Mouse (Mus musculus) pancreas, adult 10 weeks (tissue): ENCODE results near the gene Map1a. TPM values are rescaled to one million over a fixed set of nuclear protein-coding genes. Genes with fewer than 3 reads are reported as not detected.

Experiments used
- polyA plus RNA-seq: library from polyadenylated mRNA; stranded (reverse); fragments of 350-450 nt; fragmentation: Illumina TruSeq; extraction: RNeasy Lipid Tissue Mini Kit (QIAGEN cat#74804); gene quantifications from one replicate; pipeline ENCODE4 v1.2.3, GENCODE M21; 2015; ENCODE audit warnings: low read depth, low replicate concordance; ENCODE audit not compliant: insufficient read depth

Gene Map1a
- 3.7 TPM for polyA plus RNA-seq

DNA sequence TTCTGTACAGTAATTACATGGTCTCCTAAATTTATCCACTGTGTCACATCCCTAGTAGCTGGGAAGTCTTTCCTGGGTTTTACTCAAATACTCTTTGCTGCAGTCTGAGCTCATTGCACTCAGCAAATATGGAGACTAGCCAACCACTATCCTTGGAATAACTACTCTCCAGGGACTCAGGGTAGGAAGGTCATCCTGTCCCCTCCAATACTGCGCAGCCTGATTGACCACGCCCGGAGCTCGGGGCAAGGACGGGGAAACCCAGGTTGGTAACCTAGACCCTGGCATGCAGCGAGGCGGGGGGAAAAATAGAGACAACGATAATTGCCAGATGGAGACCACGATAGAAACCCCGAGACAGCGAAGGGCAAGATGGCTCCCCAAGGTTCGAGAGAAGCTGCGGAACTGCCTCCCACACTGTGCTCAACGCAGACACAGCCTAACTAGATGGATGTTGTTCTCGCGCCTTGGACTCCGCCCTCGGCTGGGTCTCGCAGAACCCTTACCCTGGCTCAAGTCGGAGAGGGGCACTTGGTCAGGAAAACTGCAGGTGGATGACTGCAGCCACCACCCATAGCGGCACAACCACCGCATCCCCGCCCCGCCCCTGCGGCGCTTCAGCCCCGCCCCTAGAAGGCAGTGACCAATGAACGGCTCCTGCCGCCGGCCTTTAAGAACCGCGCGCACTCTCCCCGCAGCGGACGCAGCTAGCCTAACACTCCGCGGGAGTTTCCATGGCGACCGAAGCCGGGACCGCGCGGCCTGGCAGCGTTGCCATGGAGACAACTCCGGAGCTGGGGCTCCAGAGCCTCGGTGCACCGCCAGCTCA, at the start of gene Map1a:
Gene Map1a (plus strand): TSS at position 700 of the 829 bp plus-strand sequence.

DNA sequence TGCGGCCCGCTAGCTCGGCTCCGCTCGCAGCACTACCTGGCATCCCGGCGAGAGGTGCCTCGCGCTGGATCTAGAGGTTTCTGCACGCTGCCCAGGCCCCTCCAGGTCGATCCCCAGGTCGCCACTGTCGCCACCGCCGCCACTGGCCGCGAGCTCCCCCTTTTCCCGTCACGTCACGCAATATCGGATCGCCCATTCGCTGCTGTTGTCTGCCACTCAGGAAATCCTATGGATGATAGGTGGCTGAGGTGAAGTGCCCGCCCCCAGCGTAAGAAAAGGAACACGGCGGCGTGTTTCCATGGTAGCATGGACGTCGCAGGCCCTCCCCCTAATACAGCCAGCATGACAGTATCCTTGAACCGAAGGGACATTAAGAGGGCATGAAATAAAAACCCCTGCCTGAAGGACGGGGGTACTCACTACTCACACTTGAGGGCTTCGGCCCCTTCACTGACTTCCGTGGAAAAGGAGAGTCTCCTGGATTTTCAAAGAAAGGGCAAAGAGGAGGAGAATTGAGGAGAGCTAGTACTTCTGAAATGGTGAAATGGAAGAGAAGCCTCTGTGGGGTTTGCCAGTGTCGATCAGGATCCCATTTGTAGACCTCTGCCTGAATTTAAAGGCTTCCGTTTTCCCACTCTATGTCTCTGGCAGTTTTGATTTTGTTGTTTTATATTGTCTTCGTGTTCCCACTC, 18.0 kb upstream of the Map1a start, which contains the start of gene Trp53bp1:
Gene Trp53bp1 (minus strand): TSS at position 172 of the 692 bp plus-strand sequence.

DNA sequence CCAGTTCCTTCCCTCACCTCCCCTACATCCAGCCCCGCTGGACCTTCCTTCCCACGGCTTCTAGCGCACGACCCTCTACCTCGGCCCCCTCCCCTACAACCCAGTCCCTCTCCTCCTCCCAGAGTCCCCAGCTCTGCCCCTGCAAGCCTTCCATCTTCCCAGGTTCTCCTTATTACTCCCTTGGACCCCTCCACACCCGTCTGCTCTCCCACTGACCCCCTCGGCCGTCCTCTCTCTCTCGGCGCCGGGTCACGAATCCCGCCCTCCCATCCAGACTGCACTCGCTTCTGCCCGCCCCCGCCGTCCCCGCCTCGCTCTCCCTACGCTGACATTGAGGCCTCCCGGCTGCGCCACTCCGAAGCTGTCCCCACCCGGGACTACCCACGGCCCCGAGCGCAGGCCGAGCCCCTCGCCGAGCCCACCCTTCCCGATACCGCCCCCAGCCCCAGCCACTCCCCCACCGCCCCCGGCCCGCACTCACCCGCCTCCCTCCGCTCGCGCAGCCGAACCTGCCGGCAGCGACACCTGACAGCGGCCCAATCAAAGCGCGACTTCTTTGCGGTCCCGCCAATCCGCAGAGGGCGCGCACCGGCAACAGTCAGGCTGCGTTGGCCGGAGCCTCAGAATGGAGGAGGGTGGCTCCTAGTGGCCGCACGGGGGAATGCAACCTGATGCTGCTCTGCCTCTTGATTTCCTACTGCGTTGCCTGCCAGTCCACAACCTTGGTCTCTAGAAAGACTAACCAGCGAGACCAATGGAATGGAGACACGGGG, 65.6 kb downstream of the Map1a start, which contains the start of gene Ppip5k1:
Gene Ppip5k1 (minus strand): TSS at position 577 of the 773 bp plus-strand sequence.

GRCm38 (mm10) chr2:121357494-121357893, 68.1 kb downstream of the Map1a start, which contains the start of gene Ckmt1:
Gene Ckmt1, plus strand, starts transcription at chr2:121357714.

Other genes starting within 250 kb of the Map1a start
- not detected for gene Tgm5, start 203.8 kb upstream of the Map1a start, polyA plus RNA-seq
- gene Tgm7, start 179.8 kb upstream of the Map1a start, polyA plus RNA-seq: not detected
- 4.0 TPM for gene Adal, start 149.2 kb upstream of the Map1a start, polyA plus RNA-seq
- 2.0 TPM for gene Lcmt2, start 148.9 kb upstream of the Map1a start, polyA plus RNA-seq
- 8.5 TPM for gene Tubgcp4, start 118.9 kb upstream of the Map1a start, polyA plus RNA-seq
- gene Zscan29, start 118.5 kb upstream of the Map1a start, polyA plus RNA-seq: 4.1 TPM
- gene Trp53bp1, start 18.2 kb upstream of the Map1a start, polyA plus RNA-seq: 18.3 TPM
- 6.6 TPM for gene Ppip5k1, start 65.8 kb downstream of the Map1a start, polyA plus RNA-seq
- 9.1 TPM for gene Ckmt1, start 68.1 kb downstream of the Map1a start, polyA plus RNA-seq
- not detected for gene Strc, start 97.6 kb downstream of the Map1a start, polyA plus RNA-seq
- 94.6 TPM for gene Pdia3, start 124.2 kb downstream of the Map1a start, polyA plus RNA-seq
- 1.4 TPM for gene Catsper2, start 124.2 kb downstream of the Map1a start, polyA plus RNA-seq
- not detected for gene Ell3, start 154.7 kb downstream of the Map1a start, polyA plus RNA-seq
- 99.5 TPM for gene Serf2, start 159.6 kb downstream of the Map1a start, polyA plus RNA-seq
- 26.5 TPM for gene Hypk, start 163.7 kb downstream of the Map1a start, polyA plus RNA-seq
- not detected for gene Serinc4, start 167.2 kb downstream of the Map1a start, polyA plus RNA-seq
- gene Mfap1b, start 184.5 kb downstream of the Map1a start, polyA plus RNA-seq: 7.2 TPM
- 8.4 TPM for gene Mfap1a, start 217.1 kb downstream of the Map1a start, polyA plus RNA-seq
- 1.3 TPM for gene Wdr76, start 217.1 kb downstream of the Map1a start, polyA plus RNA-seq